Mouse (Mus musculus): ENCODE results near the gene Gcnt1. TPM values are rescaled to one million over a fixed set of nuclear protein-coding genes. Genes with fewer than 3 reads are reported as not detected.

Gcnt1 gene
- polyA plus RNA-seq, 1 experiment from 2014 or later, result 0.27 TPM

DNA sequence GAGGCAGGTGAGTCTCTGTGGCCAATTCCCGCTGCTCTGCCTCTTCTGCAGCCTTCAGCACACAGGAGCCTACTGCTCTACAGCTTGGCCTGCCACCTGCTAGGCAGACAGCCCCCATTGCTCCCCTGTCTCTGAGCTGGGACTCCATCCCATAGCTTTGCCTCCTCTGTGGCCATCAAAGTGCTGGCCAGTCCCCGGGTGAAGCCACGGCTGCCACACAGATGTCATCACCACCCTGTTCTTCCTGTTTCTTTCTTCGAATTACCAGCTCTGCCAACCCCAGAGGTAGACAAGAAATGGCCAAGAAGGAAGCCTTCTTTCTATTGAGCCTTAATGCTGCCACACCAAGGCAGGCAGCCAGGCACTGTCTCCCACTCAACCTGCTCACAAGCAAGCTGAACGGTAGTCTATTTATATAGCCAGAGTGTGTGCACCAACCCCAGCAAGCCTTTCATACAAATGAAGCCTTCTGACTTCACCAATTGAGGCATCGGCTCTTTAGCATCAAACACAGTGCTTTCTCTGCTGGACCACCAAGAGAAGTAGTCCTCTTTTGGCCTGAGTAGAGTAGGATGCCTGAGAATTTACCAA lies 10.3 kb upstream of the Gcnt1 start:
- peaks cover 4% of the 10 kb centered on the region; the same call in 1 of the 2 replicates for H3K4me1 ChIP-seq (ENCODE audit: control insufficient read depth, insufficient read depth, low read length)
- no peak overlapping the region for H3K27ac ChIP-seq (ENCODE audit: low read depth, low read length)
- 94% methylated on average over 6 of the region's 6 CpGs for WGBS
- H3K9ac ChIP-seq (replicated peaks; ENCODE audit: low read depth, low read length), result no peak overlapping the region
- H3K36me3 ChIP-seq (ENCODE audit: control insufficient read depth, insufficient read depth, low read length), result no peaks in the 10 kb centered on the region
- H3K4me3 ChIP-seq (ENCODE audit: low read depth, low read length), result no peak overlapping the region
- H3K27me3 ChIP-seq (ENCODE audit: control insufficient read depth, insufficient read depth, low read length), result no peaks in the 10 kb centered on the region
- H3K9me3 ChIP-seq (ENCODE audit: control insufficient read depth, low read length), result no peaks in the 10 kb centered on the region
- no peak overlapping the region for H3K4me2 ChIP-seq (ENCODE audit: low read depth, low read length)
- no peak for ATAC-seq (ENCODE audit: low read depth)

DNA sequence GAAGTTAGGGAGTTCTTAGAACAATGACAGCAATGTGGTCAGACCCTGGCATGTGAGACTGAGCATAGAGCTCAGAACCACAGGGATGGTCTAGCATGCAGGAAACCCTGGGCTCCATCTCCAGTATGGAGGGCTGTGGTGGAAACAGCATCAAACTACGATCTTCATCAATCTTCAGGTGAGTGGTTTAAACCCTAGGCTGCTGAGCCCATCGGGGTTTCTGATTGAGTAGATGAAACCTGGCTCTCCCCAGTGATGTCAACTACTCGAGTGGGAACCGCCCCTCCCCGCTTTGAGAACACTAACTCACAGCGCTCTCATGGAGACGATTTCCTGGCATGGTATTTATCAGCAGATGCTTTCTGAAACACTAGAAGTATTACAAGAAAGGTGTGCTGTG lies 7.9 kb upstream of the Gcnt1 start:
- Histone ChIP-seq H3K4me3 (ENCODE audit: low read depth, low read length) (no peak overlapping the region), H3K36me3 (ENCODE audit: control insufficient read depth, insufficient read depth, low read length) (no peaks in the 10 kb centered on the region), H3K9ac (replicated peaks; ENCODE audit: low read depth, low read length) (no peak overlapping the region), H3K4me1 (ENCODE audit: control insufficient read depth, insufficient read depth, low read length) (no peaks in the 10 kb centered on the region), H3K4me2 (ENCODE audit: low read depth, low read length) (no peak overlapping the region), H3K27ac (ENCODE audit: low read depth, low read length) (no peak overlapping the region), H3K9me3 (ENCODE audit: control insufficient read depth, low read length) (no peaks in the 10 kb centered on the region), H3K27me3 (ENCODE audit: control insufficient read depth, insufficient read depth, low read length) (no peaks in the 10 kb centered on the region)
- 84% methylated on average over 7 of the region's 7 CpGs for WGBS
- no peak for ATAC-seq (ENCODE audit: low read depth)

DNA sequence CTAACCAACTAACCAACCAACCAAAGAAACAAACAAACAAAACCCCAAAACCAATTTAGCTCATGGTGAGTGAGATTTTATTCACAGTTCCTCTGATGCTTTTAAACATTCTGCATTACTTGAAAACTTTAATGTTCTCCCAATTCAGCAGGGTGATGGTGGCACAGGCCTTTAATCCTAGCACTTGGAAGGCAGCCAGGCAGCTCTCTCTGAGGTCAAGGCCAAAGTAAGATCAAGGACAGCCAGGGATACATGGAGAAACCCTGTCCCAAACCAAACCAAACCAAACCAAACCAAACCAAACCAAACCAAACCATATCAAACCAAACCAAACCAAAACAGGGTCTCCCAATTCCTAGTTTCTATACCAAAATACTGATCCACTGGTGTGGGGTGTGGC lies 6.2 kb upstream of the Gcnt1 start:
- no peaks in the 10 kb centered on the region for H3K9me3 ChIP-seq (ENCODE audit: control insufficient read depth, low read length)
- H3K27me3 ChIP-seq (ENCODE audit: control insufficient read depth, insufficient read depth, low read length), result no peaks in the 10 kb centered on the region
- no peak overlapping the region for H3K27ac ChIP-seq (ENCODE audit: low read depth, low read length)
- H3K36me3 ChIP-seq (ENCODE audit: control insufficient read depth, insufficient read depth, low read length), result no peaks in the 10 kb centered on the region
- H3K4me3 ChIP-seq (ENCODE audit: low read depth, low read length), result no peak overlapping the region
- H3K4me2 ChIP-seq (ENCODE audit: low read depth, low read length), result no peak overlapping the region
- no peak overlapping the region for H3K9ac ChIP-seq (replicated peaks; ENCODE audit: low read depth, low read length)
- ATAC-seq (ENCODE audit: low read depth), result no peak
- H3K4me1 ChIP-seq (ENCODE audit: control insufficient read depth, insufficient read depth, low read length), result no peaks in the 10 kb centered on the region

GRCm38 (mm10) chr19:17369581-17369980 lies 3.1 kb downstream of the Gcnt1 start:
- no peaks in the 10 kb centered on the region for H3K9me3 ChIP-seq (ENCODE audit: control insufficient read depth, low read length)
- H3K4me3 ChIP-seq (ENCODE audit: low read depth, low read length), result no peak overlapping the region
- H3K4me2 ChIP-seq (ENCODE audit: low read depth, low read length), result no peak overlapping the region
- WGBS, result 69% methylated on average over 7 of the region's 7 CpGs
- no peaks in the 10 kb centered on the region for H3K27me3 ChIP-seq (ENCODE audit: control insufficient read depth, insufficient read depth, low read length)
- no peak overlapping the region for H3K9ac ChIP-seq (replicated peaks; ENCODE audit: low read depth, low read length)
- ATAC-seq (ENCODE audit: low read depth), result no peak
- H3K27ac ChIP-seq (ENCODE audit: low read depth, low read length), result no peak overlapping the region
- no peaks in the 10 kb centered on the region for H3K36me3 ChIP-seq (ENCODE audit: control insufficient read depth, insufficient read depth, low read length)
- no peaks in the 10 kb centered on the region for H3K4me1 ChIP-seq (ENCODE audit: control insufficient read depth, insufficient read depth, low read length)

GRCm38 (mm10) chr19:17368557-17368956 lies 4.1 kb downstream of the Gcnt1 start:
- no peak overlapping the region for H3K4me3 ChIP-seq (ENCODE audit: low read depth, low read length)
- no peak overlapping the region for H3K27ac ChIP-seq (ENCODE audit: low read depth, low read length)
- 90% methylated on average over 9 of the region's 9 CpGs for WGBS
- H3K9me3 ChIP-seq (ENCODE audit: control insufficient read depth, low read length), result no peaks in the 10 kb centered on the region
- no peak for ATAC-seq (ENCODE audit: low read depth)
- no peak overlapping the region for H3K9ac ChIP-seq (replicated peaks; ENCODE audit: low read depth, low read length)
- H3K27me3 ChIP-seq (ENCODE audit: control insufficient read depth, insufficient read depth, low read length), result no peaks in the 10 kb centered on the region
- H3K4me1 ChIP-seq (ENCODE audit: control insufficient read depth, insufficient read depth, low read length), result no peaks in the 10 kb centered on the region
- H3K36me3 ChIP-seq (ENCODE audit: control insufficient read depth, insufficient read depth, low read length), result no peaks in the 10 kb centered on the region
- no peak overlapping the region for H3K4me2 ChIP-seq (ENCODE audit: low read depth, low read length)

GRCm38 (mm10) chr19:17366364-17367090 lies 6.1 kb downstream of the Gcnt1 start:
- no peak for ATAC-seq (ENCODE audit: low read depth)
- Histone ChIP-seq H3K9me3 (ENCODE audit: control insufficient read depth, low read length) (no peaks in the 10 kb centered on the region), H3K4me2 (ENCODE audit: low read depth, low read length) (no peak overlapping the region), H3K4me3 (ENCODE audit: low read depth, low read length) (no peak overlapping the region), H3K4me1 (ENCODE audit: control insufficient read depth, insufficient read depth, low read length) (no peaks in the 10 kb centered on the region), H3K36me3 (ENCODE audit: control insufficient read depth, insufficient read depth, low read length) (no peaks in the 10 kb centered on the region), H3K27me3 (ENCODE audit: control insufficient read depth, insufficient read depth, low read length) (no peaks in the 10 kb centered on the region), H3K27ac (ENCODE audit: low read depth, low read length) (no peak overlapping the region), H3K9ac (replicated peaks; ENCODE audit: low read depth, low read length) (no peak overlapping the region)
- WGBS, result 91% methylated on average over 8 of the region's 8 CpGs

DNA sequence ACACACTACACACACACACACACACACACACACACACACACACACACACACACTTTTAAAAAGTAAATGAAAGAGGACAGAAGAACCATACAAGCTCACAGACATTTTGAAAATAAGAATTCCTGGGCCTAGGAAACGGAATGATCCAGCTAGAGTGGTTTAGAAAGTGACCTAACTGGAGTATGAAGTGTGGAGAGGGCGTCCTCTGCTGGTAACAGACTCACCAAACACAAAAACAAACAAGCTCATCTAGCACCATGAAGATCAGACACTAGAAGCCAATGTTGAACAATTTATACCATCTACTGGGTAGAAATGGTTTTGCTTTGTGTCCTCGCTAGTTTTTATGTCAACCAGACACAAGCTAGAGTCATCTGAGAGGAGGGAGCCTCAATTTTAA lies 7.9 kb downstream of the Gcnt1 start:
- H3K36me3 ChIP-seq (ENCODE audit: control insufficient read depth, insufficient read depth, low read length), result no peaks in the 10 kb centered on the region
- 40% methylated on average over 3 of the region's 3 CpGs for WGBS
- no peak overlapping the region for H3K27ac ChIP-seq (ENCODE audit: low read depth, low read length)
- no peak overlapping the region for H3K4me3 ChIP-seq (ENCODE audit: low read depth, low read length)
- no peaks in the 10 kb centered on the region for H3K4me1 ChIP-seq (ENCODE audit: control insufficient read depth, insufficient read depth, low read length)
- no peak for ATAC-seq (ENCODE audit: low read depth)
- no peaks in the 10 kb centered on the region for H3K27me3 ChIP-seq (ENCODE audit: control insufficient read depth, insufficient read depth, low read length)
- H3K4me2 ChIP-seq (ENCODE audit: low read depth, low read length), result no peak overlapping the region
- H3K9ac ChIP-seq (replicated peaks; ENCODE audit: low read depth, low read length), result no peak overlapping the region
- no peaks in the 10 kb centered on the region for H3K9me3 ChIP-seq (ENCODE audit: control insufficient read depth, low read length)

- no peak for ATAC-seq (ENCODE audit: low read depth)
Measured at GRCm38 (mm10) chr19:17361181-17361580, 11.5 kb downstream of the Gcnt1 start.

GRCm38 (mm10) chr19:17359315-17359890 lies 13.2 kb downstream of the Gcnt1 start:
- no peaks in the 10 kb centered on the region for H3K9me3 ChIP-seq (ENCODE audit: control insufficient read depth, low read length)
- no peaks in the 10 kb centered on the region for H3K36me3 ChIP-seq (ENCODE audit: control insufficient read depth, insufficient read depth, low read length)
- H3K4me2 ChIP-seq (ENCODE audit: low read depth, low read length), result no peak overlapping the region
- ATAC-seq (ENCODE audit: low read depth), result no peak
- H3K27me3 ChIP-seq (ENCODE audit: control insufficient read depth, insufficient read depth, low read length), result peaks cover 3% of the 10 kb centered on the region; the same call in 1 of the 2 replicates
- H3K27ac ChIP-seq (ENCODE audit: low read depth, low read length), result no peak overlapping the region
- 87% methylated on average over 14 of the region's 14 CpGs for WGBS
- no peak overlapping the region for H3K9ac ChIP-seq (replicated peaks; ENCODE audit: low read depth, low read length)
- no peak overlapping the region for H3K4me3 ChIP-seq (ENCODE audit: low read depth, low read length)
- no peaks in the 10 kb centered on the region for H3K4me1 ChIP-seq (ENCODE audit: control insufficient read depth, insufficient read depth, low read length)

More at GRCm38 (mm10) chr19:17361181-17361580, 11.5 kb downstream of the Gcnt1 start:
- Histone ChIP-seq H3K4me2 (ENCODE audit: low read depth, low read length) (no peak overlapping the region), H3K9ac (replicated peaks; ENCODE audit: low read depth, low read length) (no peak overlapping the region), H3K27ac (ENCODE audit: low read depth, low read length) (no peak overlapping the region), H3K36me3 (ENCODE audit: control insufficient read depth, insufficient read depth, low read length) (no peaks in the 10 kb centered on the region), H3K4me3 (ENCODE audit: low read depth, low read length) (no peak overlapping the region), H3K4me1 (ENCODE audit: control insufficient read depth, insufficient read depth, low read length) (no peaks in the 10 kb centered on the region), H3K9me3 (ENCODE audit: control insufficient read depth, low read length) (no peaks in the 10 kb centered on the region), H3K27me3 (ENCODE audit: control insufficient read depth, insufficient read depth, low read length) (no peaks in the 10 kb centered on the region)
- 77% methylated on average over 2 of the region's 2 CpGs for WGBS

Measured in neural tube, embryonic 14.5 days (tissue).